Mouse (Mus musculus): ENCODE data around the gene Cadm2. TPM values are rescaled to one million over a fixed set of nuclear protein-coding genes. Genes with fewer than 3 reads are reported as not detected.

Gene Cadm2
- total RNA-seq, 2 experiments from 2014 or later: 212 to 245 TPM

DNA sequence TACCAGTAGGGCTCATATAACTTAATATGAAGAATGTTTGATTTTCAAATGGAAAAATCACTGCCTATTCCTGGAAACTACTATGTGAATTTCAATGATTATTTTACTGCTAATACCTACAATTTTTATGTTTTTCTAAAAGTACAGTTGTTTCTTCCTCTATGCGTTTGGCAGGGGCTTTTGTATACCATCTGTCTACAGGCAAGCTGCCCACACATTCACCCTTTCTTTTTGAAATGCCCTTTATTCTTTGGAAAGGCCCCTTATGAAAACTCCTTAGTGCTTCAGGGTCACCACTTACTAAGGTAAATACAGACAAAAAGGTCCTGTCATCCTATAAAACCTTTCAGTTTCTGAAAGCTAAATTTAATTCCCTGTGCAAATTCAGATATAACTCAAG, 195.3 kb downstream of the Cadm2 start:
- no peak for TF ChIP-seq CTCF (conservative IDR thresholded peaks at IDR 0.05)
- Histone ChIP-seq H3K27ac (no peak overlapping the region; the same call in 1 of the 2 replicates), H3K4me3 (no peak overlapping the region)
- no peak for DNase-seq (ENCODE audit: low spot score in 2 of 2)

DNA sequence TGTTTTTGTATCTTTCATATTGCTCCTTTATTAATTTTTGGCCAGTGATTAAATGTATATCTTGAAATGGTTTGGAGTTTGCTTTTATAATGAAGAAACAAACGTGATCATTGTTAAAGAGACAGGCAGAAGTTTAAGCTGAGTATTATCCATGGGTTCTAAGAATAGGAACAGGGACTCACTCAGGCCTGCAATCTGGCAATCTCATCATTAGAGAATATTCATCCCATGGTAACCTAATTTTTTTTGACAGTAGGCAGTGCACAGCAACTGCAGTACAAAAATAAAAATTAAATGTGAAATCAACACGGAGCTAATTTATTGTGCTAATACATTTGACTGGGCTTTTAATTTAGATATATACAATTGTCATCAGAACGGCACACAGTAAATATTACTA, 209.8 kb downstream of the Cadm2 start:
- H3K27ac ChIP-seq: peak overlapping the region; percentile 79

DNA sequence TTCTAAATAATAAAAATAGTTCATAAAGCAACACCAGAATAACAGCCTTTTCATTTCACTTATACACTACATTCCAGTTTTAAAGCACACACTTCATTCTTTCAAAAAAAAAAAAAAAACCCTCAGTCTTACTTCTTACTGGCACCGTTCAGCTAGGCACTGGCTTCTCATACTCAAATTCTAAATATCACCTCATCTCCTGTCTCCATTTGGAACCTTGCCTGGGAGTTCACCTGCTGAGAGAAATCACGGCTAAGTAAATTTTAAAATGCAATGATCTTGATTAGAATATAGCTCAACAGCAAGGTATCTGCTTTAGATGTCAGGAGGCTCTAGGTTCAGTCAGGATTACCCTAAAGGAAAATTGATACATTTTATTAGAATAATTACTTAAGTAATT, 210.2 kb downstream of the Cadm2 start:
- no peak for DNase-seq (ENCODE audit: low spot score in 2 of 2)
- peak overlapping the region; percentile 79 for H3K27ac ChIP-seq
- no peak overlapping the region for H3K4me3 ChIP-seq
- TF ChIP-seq CTCF (conservative IDR thresholded peaks at IDR 0.05): no peak

More for the DNA sequence above, 209.8 kb downstream of the Cadm2 start:
- peak in 1 of 2 experiments; percentile 16 for DNase-seq (ENCODE audit: low spot score in 2 of 2)
- no peak overlapping the region for H3K4me3 ChIP-seq
- 0 out of 2 replicates have a peak, but pooled peaks have one; percentile 15 for TF ChIP-seq CTCF (conservative IDR thresholded peaks at IDR 0.05)

DNA sequence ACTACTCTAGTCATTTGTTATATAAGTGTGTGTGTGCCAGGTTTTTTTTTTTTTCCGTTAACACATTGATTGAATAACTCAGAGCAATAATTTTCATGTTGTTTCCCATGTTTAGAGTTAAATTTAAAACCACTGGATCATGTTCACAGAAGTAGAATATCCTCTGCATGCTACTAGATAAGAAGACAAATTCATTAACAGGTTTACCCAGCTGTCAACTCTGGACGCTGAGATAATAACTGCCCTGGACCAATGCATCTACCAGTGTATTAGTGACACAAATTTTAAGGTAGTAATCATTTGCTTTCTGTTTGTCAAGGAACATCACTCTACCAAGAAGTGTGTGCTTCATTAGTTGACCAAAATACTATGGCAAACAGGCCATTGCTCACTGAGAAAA, 253.0 kb downstream of the Cadm2 start:
- no peak overlapping the region for H3K4me3 ChIP-seq
- H3K27ac ChIP-seq: no peak overlapping the region
- DNase-seq (ENCODE audit: low spot score in 2 of 2): no peak
- no peak for TF ChIP-seq CTCF (conservative IDR thresholded peaks at IDR 0.05)

DNA sequence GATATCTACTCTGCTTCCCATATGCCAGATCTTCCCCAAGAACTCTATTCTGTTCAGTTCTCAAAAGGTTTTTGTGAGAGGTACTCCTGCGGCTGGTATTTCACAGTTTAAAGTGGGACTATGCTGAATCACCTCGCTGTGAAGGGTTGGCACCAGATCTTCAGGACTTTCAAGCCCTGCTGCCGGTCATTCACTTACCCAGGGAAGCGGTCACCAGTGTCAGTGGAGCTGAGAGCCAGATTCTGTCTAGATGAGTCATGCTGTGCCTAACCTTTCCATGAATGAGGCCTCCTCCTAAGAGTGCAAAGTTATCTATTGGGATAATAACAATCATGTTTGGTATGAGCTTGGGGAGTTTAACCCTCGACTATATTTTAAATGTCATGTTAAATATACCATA, 272.7 kb downstream of the Cadm2 start:
- TF ChIP-seq CTCF (conservative IDR thresholded peaks at IDR 0.05): no peak
- peak overlapping the region; percentile 72; the same call in 1 of the 2 replicates for H3K27ac ChIP-seq
- DNase-seq (ENCODE audit: low spot score in 2 of 2): no peak
- no peak overlapping the region for H3K4me3 ChIP-seq

DNA sequence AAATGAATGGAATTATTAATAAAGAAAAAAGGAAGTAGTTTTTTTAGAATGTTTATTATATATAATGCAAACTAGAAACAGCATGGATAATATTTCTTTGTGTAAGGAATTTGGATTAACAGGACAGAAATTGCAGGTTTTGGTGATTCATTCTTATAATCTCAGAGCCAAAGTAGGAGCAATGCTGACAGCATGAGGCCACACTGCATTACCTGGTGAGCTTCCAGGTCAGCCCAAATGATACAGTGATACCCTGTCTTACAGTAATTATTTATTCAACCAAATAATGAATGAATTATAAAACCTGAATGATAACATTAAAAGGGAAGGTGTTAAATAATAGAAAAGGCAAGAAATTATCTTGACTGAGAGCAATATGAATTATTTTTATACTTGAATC, 273.1 kb downstream of the Cadm2 start:
- no peak for DNase-seq (ENCODE audit: low spot score in 2 of 2)
- Histone ChIP-seq H3K4me3 (no peak overlapping the region), H3K27ac (peak overlapping the region; percentile 72)
- TF ChIP-seq CTCF (conservative IDR thresholded peaks at IDR 0.05): no peak

DNA sequence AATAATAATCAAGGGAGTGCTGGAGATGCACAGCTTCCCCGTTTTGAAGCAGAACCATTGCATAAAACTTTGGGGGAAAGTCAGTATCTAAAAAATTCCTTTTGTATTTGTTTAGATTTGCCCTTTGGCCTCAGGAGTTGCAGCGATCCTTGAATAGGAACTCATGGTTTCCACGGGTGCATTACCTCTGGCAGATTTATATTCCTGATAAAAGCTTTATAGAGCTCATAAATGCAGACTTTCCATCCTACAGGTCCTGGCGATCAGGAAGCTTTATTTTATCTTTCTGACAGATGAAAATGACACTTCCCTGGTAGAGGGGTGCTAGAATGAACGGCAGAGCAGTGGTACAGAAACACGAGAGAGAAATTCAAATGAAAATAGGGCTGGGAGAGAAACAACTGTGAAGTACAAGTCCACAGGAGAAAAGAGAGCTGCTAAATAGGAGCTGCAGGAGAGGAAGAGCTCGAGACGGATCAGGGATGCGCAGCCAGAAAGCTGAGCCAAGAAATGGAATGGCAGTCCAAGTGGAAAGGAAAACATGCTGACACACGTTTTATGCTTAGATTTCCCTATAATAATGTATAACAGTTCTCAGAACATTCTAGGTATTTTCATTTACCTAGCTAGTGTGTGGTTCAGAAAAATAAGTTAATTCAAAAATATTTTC, 274.0 kb downstream of the Cadm2 start:
- no peak for TF ChIP-seq CTCF (conservative IDR thresholded peaks at IDR 0.05)
- Histone ChIP-seq H3K27ac (peak overlapping the region; percentile 72), H3K4me3 (peak overlapping the region; percentile 2; the same call in 1 of the 2 replicates)
- DNase-seq (ENCODE audit: low spot score in 2 of 2): no peak

DNA sequence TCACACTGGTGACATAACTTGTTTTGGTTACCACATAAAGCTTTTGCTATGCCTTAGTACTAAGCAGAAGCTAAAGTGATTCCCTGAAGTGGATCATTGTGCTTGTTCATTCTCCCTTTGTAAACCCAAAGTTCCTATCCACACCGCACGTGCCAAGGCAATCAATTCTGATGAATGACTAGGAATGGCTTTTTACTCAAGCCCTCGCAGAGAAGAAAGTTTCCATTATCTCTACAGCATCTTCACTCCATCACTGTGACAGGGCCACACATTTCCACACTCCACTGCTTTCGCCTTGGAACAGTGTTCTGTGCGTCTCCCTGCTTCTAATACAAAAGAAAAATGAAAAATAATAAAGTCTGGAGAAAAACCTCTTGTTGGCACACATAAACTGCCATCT, 276.5 kb downstream of the Cadm2 start:
- no peak for TF ChIP-seq CTCF (conservative IDR thresholded peaks at IDR 0.05)
- no peak overlapping the region for H3K27ac ChIP-seq
- no peak for DNase-seq (ENCODE audit: low spot score in 2 of 2)
- H3K4me3 ChIP-seq: no peak overlapping the region

DNA sequence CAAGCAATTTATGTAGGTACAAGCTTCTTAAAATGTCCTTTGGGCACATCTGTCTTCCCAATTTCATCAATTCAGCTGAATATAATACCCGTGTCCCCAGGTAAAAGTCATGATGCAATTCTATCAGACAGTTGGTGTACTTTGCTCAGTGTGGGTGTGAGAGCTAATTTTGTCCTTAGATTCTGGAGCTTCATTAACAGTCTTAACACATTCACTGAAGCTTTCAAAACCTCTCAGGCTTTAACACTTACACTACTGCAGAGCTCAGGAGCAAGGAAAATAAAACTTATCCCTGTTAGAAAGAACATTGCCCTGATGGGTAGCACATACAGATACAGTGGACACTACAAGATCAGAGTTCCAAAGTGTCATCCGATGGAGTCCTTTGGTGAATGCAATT, 309.7 kb downstream of the Cadm2 start:
- peak; percentile 28 to 45 for DNase-seq (ENCODE audit: low spot score in 2 of 2)
- H3K27ac ChIP-seq: peak overlapping the region; percentile 88
- TF ChIP-seq CTCF (conservative IDR thresholded peaks at IDR 0.05): no peak
- H3K4me3 ChIP-seq: peak overlapping the region; percentile 23; the same call in 1 of the 2 replicates

DNA sequence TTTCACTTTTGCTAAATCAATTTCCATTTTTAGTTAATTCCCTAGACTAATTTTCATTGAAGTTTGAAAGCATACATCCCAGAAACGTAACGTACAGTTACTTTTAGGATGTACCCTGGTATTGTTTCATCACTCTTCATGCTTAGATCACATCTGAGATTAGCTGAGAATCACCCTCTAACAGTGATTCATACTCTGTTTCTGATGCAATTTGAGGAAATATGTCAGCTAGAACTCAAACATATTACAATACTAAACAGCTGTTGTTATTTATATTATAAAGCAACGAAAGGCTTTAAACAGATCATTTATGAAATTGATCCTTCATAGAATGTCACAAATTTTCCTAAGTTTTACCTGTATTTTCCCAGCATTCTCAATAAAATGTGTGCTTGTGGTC, 336.0 kb downstream of the Cadm2 start:
- DNase-seq (ENCODE audit: low spot score in 2 of 2): no peak
- no peak overlapping the region for H3K4me3 ChIP-seq
- no peak for TF ChIP-seq CTCF (conservative IDR thresholded peaks at IDR 0.05)
- no peak overlapping the region for H3K27ac ChIP-seq

DNA sequence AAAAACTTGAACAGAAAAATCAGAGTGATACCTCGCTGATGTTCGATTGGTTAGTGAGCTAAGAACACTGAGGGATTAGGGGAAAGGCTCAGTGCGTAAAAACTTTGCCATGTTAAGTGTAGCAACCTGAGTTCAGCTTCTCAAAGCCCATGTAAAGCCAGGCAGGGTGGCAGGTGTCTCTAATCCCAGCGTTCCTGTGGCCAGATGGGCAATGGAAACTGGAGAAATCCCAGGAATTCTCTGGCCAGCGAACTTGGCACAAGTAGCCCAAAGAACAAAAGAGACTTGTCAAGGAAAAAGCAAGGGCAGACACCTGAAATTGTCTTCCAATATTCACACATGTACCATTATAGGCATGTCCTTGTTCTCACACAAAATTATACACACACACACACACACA, 377.1 kb downstream of the Cadm2 start:
- Histone ChIP-seq H3K4me3 (no peak overlapping the region), H3K27ac (no peak overlapping the region)
- no peak for DNase-seq (ENCODE audit: low spot score in 2 of 2)
- no peak for TF ChIP-seq CTCF (conservative IDR thresholded peaks at IDR 0.05)

DNA sequence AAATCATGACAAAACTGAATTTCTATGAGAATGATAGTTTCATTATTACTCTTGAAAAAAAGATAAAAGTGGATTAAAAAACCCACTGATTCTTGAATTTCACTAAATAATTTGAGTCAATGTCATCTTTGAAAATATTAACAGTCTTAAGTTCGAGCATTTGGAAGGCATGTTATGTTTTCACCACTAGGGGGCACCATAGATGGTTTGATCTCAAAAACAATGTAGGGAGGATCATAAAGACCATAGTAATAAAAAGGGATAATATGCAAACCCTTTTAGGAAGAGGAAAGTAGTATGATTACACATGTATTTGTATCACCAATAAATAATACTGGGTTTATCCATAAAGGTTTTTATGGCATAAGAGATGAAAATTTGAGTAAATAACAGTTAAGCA, 385.8 kb downstream of the Cadm2 start:
- Histone ChIP-seq H3K4me3 (no peak overlapping the region), H3K27ac (no peak overlapping the region)
- no peak for DNase-seq (ENCODE audit: low spot score in 2 of 2)
- peak; percentile 82 for TF ChIP-seq CTCF (conservative IDR thresholded peaks at IDR 0.05)

DNA sequence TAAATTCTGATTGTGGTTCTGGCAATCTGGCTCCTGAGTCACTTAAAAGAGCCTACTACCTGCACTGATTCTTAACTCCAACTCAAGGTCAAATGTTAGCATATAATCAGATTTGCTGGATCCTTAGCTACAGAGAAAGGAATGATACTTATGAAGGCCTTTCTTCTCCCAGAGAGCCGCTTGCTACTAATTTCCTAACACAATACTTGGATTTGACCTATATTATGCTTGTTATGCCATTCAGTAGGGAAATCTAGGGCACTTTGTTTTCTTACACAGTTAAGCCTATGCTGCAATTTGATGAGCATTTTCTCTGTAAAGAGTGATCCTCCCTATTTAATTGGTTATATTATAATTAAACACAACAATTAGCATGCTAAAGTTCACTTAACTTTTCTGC, 394.0 kb downstream of the Cadm2 start:
- TF ChIP-seq CTCF (conservative IDR thresholded peaks at IDR 0.05): no peak
- no peak overlapping the region for H3K4me3 ChIP-seq
- no peak for DNase-seq (ENCODE audit: low spot score in 2 of 2)
- no peak overlapping the region for H3K27ac ChIP-seq

DNA sequence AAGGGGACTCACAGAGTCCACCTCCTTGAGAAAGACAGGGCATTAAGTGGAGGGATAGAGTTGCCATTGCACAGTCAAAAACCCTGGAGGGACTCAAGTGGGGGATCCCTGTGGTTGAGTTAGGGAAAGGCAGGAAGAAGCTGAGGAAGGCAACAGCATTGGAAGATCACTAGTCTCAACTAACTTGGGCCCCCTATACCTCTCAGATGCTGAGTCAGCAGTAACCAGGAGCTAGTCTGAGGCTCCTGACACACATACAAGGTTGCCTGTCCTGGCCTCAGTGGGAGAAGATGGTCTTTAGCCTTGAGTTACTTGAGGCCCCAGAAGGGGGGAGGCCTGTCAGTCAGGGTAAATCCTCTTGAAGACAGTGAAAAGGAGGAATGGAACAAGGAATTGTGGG, 417.4 kb downstream of the Cadm2 start:
- no peak for DNase-seq (ENCODE audit: low spot score in 2 of 2)
- TF ChIP-seq CTCF (conservative IDR thresholded peaks at IDR 0.05): no peak
- H3K27ac ChIP-seq: no peak overlapping the region
- H3K4me3 ChIP-seq: no peak overlapping the region
